19 mouse cellular contexts compared by ENCODE assay signal in genomic region chr16:30022352-30022751, GRCm38 (mm10). TPM values are rescaled to one million over a fixed set of nuclear protein-coding genes. Genes with fewer than 3 reads are reported as not detected.
DNase-seq lines count a peak whose midpoint lies in the region; ATAC-seq and TF ChIP-seq lines count a peak whose summit lies in the region.
"Had no signal": no experiment of that assay in that cellular context is flagged by ENCODE, and none has a peak within 500 bp of the region (broad histone marks: within the 10 kb centered on the region; RNA-seq: fewer than 3 reads in every experiment).

No protein-coding gene starts in this region.

- H3K27me3 ChIP-seq in hindbrain, embryonic 13.5 days, result peaks cover 73% of the 10 kb centered on the region
- H3K27me3 ChIP-seq in hindbrain, postnatal 0 days (ENCODE audit: insufficient read depth, low read length), result peaks cover 8% of the 10 kb centered on the region; the same call in 1 of the 2 replicates
- peaks cover 80% of the 10 kb centered on the region for H3K27me3 ChIP-seq in forebrain, embryonic 12.5 days
- no peaks in the 10 kb centered on the region for H3K27me3 ChIP-seq in limb, embryonic 14.5 days (ENCODE audit: control insufficient read depth, insufficient read depth, low read length)
- no peaks in the 10 kb centered on the region for H3K27me3 ChIP-seq in kidney, adult 2 months (replicated peaks; ENCODE audit: control insufficient read depth, insufficient read depth, low read length)
- H3K27me3 ChIP-seq: Patski had no signal

- WGBS in hindbrain, embryonic 13.5 days, result 63% methylated on average over 6 of the region's 6 CpGs
- 47% methylated on average over 6 of the region's 6 CpGs for WGBS in hindbrain, postnatal 0 days
- WGBS in forebrain, embryonic 12.5 days, result 45% methylated on average over 6 of the region's 6 CpGs
- 56% methylated on average over 6 of the region's 6 CpGs for WGBS in limb, embryonic 14.5 days
- 80% methylated on average over 6 of the region's 6 CpGs for WGBS in kidney, adult 2 months

- no peak overlapping the region for H3K4me3 ChIP-seq in hindbrain, embryonic 13.5 days
- no peak overlapping the region for H3K4me3 ChIP-seq in hindbrain, postnatal 0 days (ENCODE audit: low read length)
- no peak overlapping the region for H3K4me3 ChIP-seq in forebrain, embryonic 12.5 days (replicated peaks)
- no peak overlapping the region for H3K4me3 ChIP-seq in limb, embryonic 14.5 days (replicated peaks; ENCODE audit: low read length)
- no peak overlapping the region for H3K4me3 ChIP-seq in kidney, adult 2 months (ENCODE audit: insufficient read depth, low read depth, low read length)
- H3K4me3 ChIP-seq: liver, embryonic 13.5 days; megakaryocyte, embryonic 14.5 days had no signal

- H3K4me1 ChIP-seq in hindbrain, embryonic 13.5 days (replicated peaks), result peaks cover 34% of the 10 kb centered on the region
- peaks cover 12% of the 10 kb centered on the region; the same call in 1 of the 2 replicates for H3K4me1 ChIP-seq in hindbrain, postnatal 0 days (ENCODE audit: insufficient read depth, low read length)
- H3K4me1 ChIP-seq in forebrain, embryonic 12.5 days, result peaks cover 38% of the 10 kb centered on the region
- H3K4me1 ChIP-seq in limb, embryonic 14.5 days (ENCODE audit: control insufficient read depth, insufficient read depth, low read length), result peaks cover 53% of the 10 kb centered on the region
- H3K4me1 ChIP-seq in kidney, adult 2 months (ENCODE audit: control insufficient read depth, insufficient read depth, low read length), result no peaks in the 10 kb centered on the region

- no peak for TF ChIP-seq CTCF in hindbrain, postnatal 0 days (IDR thresholded peaks at IDR 0.05; ENCODE audit: low read depth)
- TF ChIP-seq CTCF in kidney, adult 2 months (conservative IDR thresholded peaks at IDR 0.05; ENCODE audit: insufficient read depth, insufficient read length, low read depth, low read length), result no peak

- H3K27ac ChIP-seq in hindbrain, embryonic 13.5 days, result peak overlapping the region; percentile 49; the same call in 1 of the 2 replicates
- H3K27ac ChIP-seq in hindbrain, postnatal 0 days, result no peak overlapping the region
- H3K27ac ChIP-seq in forebrain, embryonic 12.5 days, result peak overlapping the region; percentile 46
- no peak overlapping the region for H3K27ac ChIP-seq in limb, embryonic 14.5 days (replicated peaks; ENCODE audit: low read depth, low read length)
- no peak overlapping the region for H3K27ac ChIP-seq in kidney, adult 2 months (ENCODE audit: insufficient read depth, low read depth, low read length)
- H3K27ac ChIP-seq: liver, embryonic 13.5 days; stomach, postnatal 0 days had no signal

- no peak for ATAC-seq in hindbrain, embryonic 13.5 days (ENCODE audit: low FRiP score)
- ATAC-seq in hindbrain, postnatal 0 days, result no peak
- no peak for ATAC-seq in forebrain, embryonic 12.5 days (ENCODE audit: low FRiP score)
- no peak for ATAC-seq in limb, embryonic 14.5 days (ENCODE audit: low FRiP score, low read depth)
- ATAC-seq: lung, postnatal 0 days; Patski had no signal

- no peak for DNase-seq in hindbrain, postnatal 0 days (ENCODE audit: low spot score)
- peak; percentile 64 to 66 for DNase-seq in right cerebral cortex, adult 2 months (ENCODE audit: low spot score in 2 of 2)
- DNase-seq in right cerebral cortex, postnatal 4 days, result no peak
- no peak for DNase-seq in limb, embryonic 14.5 days (ENCODE audit: low spot score)
- no peak for DNase-seq in heart, adult 8-10 months (ENCODE audit: low spot score)
- no peak for DNase-seq in kidney, adult 2 months
- DNase-seq: gastrocnemius, postnatal 36 days; heart, postnatal 4 days; kidney, adult 11 months; kidney, postnatal 14 days; layer of hippocampus, adult 9-11 months; liver, embryonic 13.5 days had no signal

- no peak overlapping the region for H3K9ac ChIP-seq in hindbrain, embryonic 13.5 days
- H3K9ac ChIP-seq in hindbrain, postnatal 0 days (replicated peaks; ENCODE audit: low read length), result no peak overlapping the region
- no peak overlapping the region for H3K9ac ChIP-seq in forebrain, embryonic 12.5 days
- H3K9ac ChIP-seq in limb, embryonic 14.5 days (ENCODE audit: low read depth, low read length, severe bottlenecking), result no peak overlapping the region
- H3K9ac ChIP-seq: liver, embryonic 13.5 days had no signal

- H3K4me2 ChIP-seq in hindbrain, embryonic 13.5 days, result no peak overlapping the region
- no peak overlapping the region for H3K4me2 ChIP-seq in hindbrain, postnatal 0 days (ENCODE audit: low read depth, low read length)
- peak overlapping the region; percentile 26 for H3K4me2 ChIP-seq in forebrain, embryonic 12.5 days
- 0 out of 2 replicates have a peak overlapping the region, but pooled peaks have one; percentile 7 for H3K4me2 ChIP-seq in limb, embryonic 14.5 days (replicated peaks; ENCODE audit: low read depth, low read length, severe bottlenecking)
- H3K4me2 ChIP-seq: heart, embryonic 11.5 days; liver, embryonic 13.5 days had no signal

- no peaks in the 10 kb centered on the region for H3K9me3 ChIP-seq in hindbrain, embryonic 13.5 days
- no peaks in the 10 kb centered on the region for H3K9me3 ChIP-seq in hindbrain, postnatal 0 days (ENCODE audit: low read length)
- H3K9me3 ChIP-seq in forebrain, embryonic 12.5 days, result no peaks in the 10 kb centered on the region
- H3K9me3 ChIP-seq in limb, embryonic 14.5 days (ENCODE audit: control insufficient read depth, low read length), result no peaks in the 10 kb centered on the region
- H3K9me3 ChIP-seq: liver, embryonic 13.5 days; megakaryocyte, embryonic 14.5 days had no signal

- TF ChIP-seq POLR2A in limb, embryonic 14.5 days (IDR thresholded peaks at IDR 0.05; ENCODE audit: borderline replicate concordance, extremely low read depth, insufficient read depth, insufficient read length), result no peak
- TF ChIP-seq POLR2A in kidney, adult 2 months (IDR thresholded peaks at IDR 0.05; ENCODE audit: low read depth, low read length), result no peak

- H3K36me3 ChIP-seq in hindbrain, embryonic 13.5 days, result no peaks in the 10 kb centered on the region
- no peaks in the 10 kb centered on the region for H3K36me3 ChIP-seq in hindbrain, postnatal 0 days (ENCODE audit: insufficient read depth, low read length)
- H3K36me3 ChIP-seq in forebrain, embryonic 12.5 days (replicated peaks), result no peaks in the 10 kb centered on the region
- H3K36me3 ChIP-seq in limb, embryonic 14.5 days (ENCODE audit: control insufficient read depth, insufficient read depth, low read length), result no peaks in the 10 kb centered on the region
- H3K36me3 ChIP-seq in kidney, adult 2 months (ENCODE audit: control insufficient read depth, insufficient read depth, low read length), result no peaks in the 10 kb centered on the region
- H3K36me3 ChIP-seq: liver, embryonic 13.5 days had no signal

RNA-seq across cellular contexts. Expression of gene Hes1, which starts 41.8 kb away (rescaled TPM):
- polyA plus RNA-seq in hindbrain, embryonic 13.5 days (2015; fragmentation: Nextera tagmentation; extraction: Ambion mirVana), result 14.6 and 19.1 TPM in 2 replicates
- 9.2 and 19.8 TPM in 2 replicates for total RNA-seq in hindbrain, postnatal 0 days (2014; rRNA removed)
- 10.6 and 12.5 TPM in 2 replicates for polyA plus RNA-seq in hindbrain, postnatal 0 days (2015; fragmentation: Nextera tagmentation; extraction: Ambion mirVana)
- polyA plus RNA-seq in forebrain, embryonic 12.5 days (2016; fragmentation: Nextera tagmentation; extraction: Ambion mirVana), result 60.2 and 62.6 TPM in 2 replicates
- polyA plus RNA-seq in limb, embryonic 14.5 days (2012; rRNA removed), result 143 and 188 TPM in 2 replicates
- polyA plus RNA-seq in limb, embryonic 14.5 days (2014; fragmentation: Nextera tagmentation; extraction: Ambion mirVana), result 71.9 and 73.4 TPM in 2 replicates
- total RNA-seq in heart, adult 8-10 months (2022), result 10 to 100 TPM; 17.9 to 29.6 (median 23.7) TPM
- 54.4 and 78.8 TPM in 2 replicates for polyA plus RNA-seq in kidney, adult 2 months (2012; rRNA removed)

Comparison
In these comparisons a context has a peak if more than half of its experiments do, and no peak if none do; other contexts are left out.
1. H3K27ac ChIP-seq: peak in hindbrain, embryonic 13.5 days (single experiment) and forebrain, embryonic 12.5 days (single experiment); none in hindbrain, postnatal 0 days (single experiment), limb, embryonic 14.5 days (single experiment) and kidney, adult 2 months (single experiment).
2. DNase-seq: peak in right cerebral cortex, adult 2 months (2 of 2); none in hindbrain, postnatal 0 days (single experiment), right cerebral cortex, postnatal 4 days (single experiment), limb, embryonic 14.5 days (single experiment), heart, adult 8-10 months (single experiment) and kidney, adult 2 months (single experiment).
3. H3K4me2 ChIP-seq: peak in forebrain, embryonic 12.5 days (single experiment) and limb, embryonic 14.5 days (single experiment); none in hindbrain, embryonic 13.5 days (single experiment) and hindbrain, postnatal 0 days (single experiment).